Mouse (Mus musculus): ENCODE measurements around the gene Appl2.

- TF ChIP-seq CTCF (IDR thresholded peaks at IDR 0.05; ENCODE audit: borderline replicate concordance, insufficient read depth, low read length) (no peak), POLR2A (IDR thresholded peaks at IDR 0.05; ENCODE audit: low read depth, low read length) (peak; percentile 76)
Measured at GRCm38 (mm10) chr10:83648131-83649020, at the start of gene Appl2.

All from embryonic fibroblast, embryonic 13.5 days (primary cell).